Mouse (Mus musculus): ENCODE results near the gene 1700042G07Rik.

The 1700042G07Rik gene

GRCm38 (mm10) chr4:116174466-116175116, 1.4 kb downstream of the 1700042G07Rik start:
- no peak for TF ChIP-seq GATA4 (IDR thresholded peaks at IDR 0.05; ENCODE audit: insufficient replicate concordance, low read length)

- no peak for TF ChIP-seq GATA4 (IDR thresholded peaks at IDR 0.05; ENCODE audit: insufficient replicate concordance, low read length)
These were observed 2.0 kb downstream of the 1700042G07Rik start for GRCm38 (mm10) chr4:116175136-116175535.

DNA sequence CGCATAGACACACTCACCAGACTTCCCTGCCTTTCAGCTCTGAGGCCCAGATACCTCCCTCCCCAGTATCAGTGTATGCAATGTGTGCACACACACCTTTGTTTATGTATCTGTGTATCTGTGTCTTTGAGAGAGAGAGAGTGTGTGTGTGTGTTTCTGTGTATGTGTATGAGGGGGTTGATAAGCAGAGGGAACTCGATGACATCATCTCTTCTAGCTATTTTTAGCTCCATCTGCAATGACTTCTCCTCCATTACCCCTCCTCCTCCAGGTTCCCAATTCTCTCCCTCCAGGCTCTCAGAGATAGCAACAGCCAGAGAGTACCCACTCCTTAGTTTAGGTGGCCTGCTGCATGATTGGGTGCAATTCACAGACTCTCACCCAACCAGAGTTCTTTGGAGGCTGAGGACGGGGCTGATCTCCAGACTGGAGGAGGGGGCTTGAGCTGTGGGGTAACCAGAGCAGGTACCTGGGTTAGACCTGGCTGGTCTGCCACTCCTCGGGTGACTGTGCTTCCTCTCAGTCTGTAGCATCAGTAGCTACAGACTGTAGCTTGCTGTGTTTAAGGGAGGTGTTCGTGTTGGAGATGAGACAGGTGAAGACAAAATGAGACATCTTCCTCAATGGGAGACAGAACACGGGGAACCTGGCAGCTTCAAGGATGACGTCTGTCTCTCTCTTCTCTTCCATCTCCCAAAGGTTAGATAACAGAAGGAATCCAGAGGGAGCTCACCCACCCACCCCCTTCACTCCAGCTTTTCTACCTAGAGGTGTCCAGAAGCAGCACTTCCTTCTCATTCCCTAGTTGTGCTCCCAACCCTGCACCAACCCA, 2.8 kb downstream of the 1700042G07Rik start:
- TF ChIP-seq GATA4 (IDR thresholded peaks at IDR 0.05; ENCODE audit: insufficient replicate concordance, low read length): no peak

DNA sequence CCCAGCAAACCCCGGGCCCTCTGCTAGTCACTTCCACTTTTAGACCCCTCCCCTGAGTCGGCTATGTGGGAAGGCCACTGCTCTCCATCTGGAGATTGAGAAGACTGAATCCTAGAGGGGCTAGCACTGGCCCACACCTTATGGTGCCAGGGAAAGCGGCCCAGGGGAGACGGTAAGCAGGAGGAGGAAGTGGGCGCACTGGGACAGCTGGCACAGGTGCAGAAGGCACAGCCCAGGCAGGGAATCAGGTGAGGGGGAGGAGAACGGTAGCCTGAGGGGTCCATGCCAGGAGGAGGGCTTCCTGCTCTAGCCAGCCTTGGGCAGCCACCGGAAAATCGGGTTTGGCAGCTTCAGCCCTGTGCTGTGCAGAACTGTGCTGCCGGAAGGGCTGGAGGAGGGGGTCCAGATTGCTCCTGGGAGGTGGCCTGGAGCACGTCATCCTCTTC, 3.4 kb downstream of the 1700042G07Rik start:
- no peak for TF ChIP-seq GATA4 (IDR thresholded peaks at IDR 0.05; ENCODE audit: insufficient replicate concordance, low read length)

DNA sequence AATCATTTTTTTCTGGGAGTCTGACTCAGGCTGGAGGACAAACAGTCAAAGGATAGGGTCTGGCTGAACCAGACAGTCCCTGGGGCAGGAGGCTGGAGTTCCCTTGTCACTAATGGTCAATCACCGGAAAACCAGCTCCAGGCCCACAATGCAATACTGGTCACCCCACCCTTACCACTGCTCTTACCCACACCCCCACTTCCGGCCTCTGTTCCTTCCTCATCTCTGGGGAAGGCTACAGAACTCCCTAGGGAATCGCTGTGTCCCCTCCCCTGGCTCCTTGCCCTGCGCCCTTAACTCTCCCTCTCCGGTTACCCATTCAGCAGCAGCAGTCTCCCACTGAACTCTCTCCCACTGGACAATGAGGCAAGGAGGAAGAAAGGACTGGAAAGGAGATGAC, 4.0 kb downstream of the 1700042G07Rik start:
- TF ChIP-seq GATA4 (IDR thresholded peaks at IDR 0.05; ENCODE audit: insufficient replicate concordance, low read length): no peak; the same call in 1 of the 2 replicates

DNA sequence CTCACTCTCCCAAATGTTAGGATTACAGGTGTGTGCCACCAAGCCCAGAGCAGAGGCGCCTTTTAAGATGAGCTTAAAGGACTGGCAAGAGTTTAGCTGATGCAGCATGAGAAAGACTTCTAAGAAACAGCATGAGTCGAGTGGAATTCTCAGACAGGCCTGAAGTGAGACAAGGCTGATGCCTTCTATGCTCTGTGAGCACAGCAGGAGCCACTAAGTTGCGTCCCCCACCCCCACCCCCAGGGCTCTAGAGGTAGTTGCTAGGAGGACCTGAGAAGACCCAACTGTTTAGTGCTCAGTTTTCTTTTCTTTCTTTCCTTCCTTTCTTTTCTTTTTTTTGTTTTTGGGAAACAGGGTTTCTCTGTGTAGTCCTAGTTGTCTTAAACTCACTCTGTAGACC, 8.9 kb downstream of the 1700042G07Rik start:
- TF ChIP-seq GATA4 (IDR thresholded peaks at IDR 0.05; ENCODE audit: insufficient replicate concordance, low read length): no peak

DNA sequence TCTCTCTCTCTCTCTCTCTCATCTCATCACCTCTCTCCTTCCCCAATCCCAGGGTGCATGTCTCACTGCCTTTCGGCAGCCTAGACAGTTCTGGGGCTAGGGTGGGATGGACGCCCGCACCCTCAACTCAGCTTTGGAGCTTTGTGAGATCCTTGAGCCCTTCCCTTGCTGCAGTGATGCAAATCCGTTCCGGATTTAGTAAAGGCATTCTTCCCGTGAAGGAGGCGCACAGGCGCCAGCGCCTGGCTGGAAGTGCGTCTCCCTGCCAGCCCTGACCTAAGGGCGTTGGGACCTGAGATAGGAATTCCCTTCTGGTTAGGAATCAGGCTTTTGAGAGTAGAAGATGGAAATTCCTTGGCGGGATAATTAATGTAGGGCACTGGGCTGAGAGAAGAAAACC, 9.6 kb downstream of the 1700042G07Rik start:
- no peak for TF ChIP-seq GATA4 (IDR thresholded peaks at IDR 0.05; ENCODE audit: insufficient replicate concordance, low read length)

GRCm38 (mm10) chr4:116185083-116185482, 11.9 kb downstream of the 1700042G07Rik start:
- no peak for TF ChIP-seq GATA4 (IDR thresholded peaks at IDR 0.05; ENCODE audit: insufficient replicate concordance, low read length)

DNA sequence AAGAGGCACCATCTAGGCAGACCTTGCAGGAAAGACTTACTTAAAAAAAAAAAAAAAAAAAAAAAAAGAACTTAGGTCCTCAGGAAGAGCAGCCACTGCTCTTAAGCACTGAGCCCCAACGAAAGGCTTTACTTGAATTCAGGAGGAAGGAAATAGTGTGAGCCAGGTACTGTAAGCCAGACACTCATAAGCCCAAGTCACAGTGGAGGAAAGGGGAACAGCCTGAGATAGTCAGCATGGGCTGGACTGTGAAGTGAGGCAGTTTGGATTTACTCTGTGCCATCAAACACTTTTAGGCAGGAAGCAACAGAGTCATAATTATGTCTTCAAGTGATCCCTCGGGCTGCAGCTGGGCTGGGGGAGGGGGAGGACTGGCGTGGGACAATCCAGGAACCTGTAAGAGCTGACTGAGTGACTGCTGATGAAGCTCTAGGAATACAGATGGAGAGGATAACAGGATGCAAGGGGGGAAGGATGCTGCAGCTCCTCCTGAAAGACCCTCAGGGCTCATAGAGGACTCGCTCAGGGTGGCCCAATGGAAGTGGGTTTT, 19.2 kb downstream of the 1700042G07Rik start:
- TF ChIP-seq GATA4 (IDR thresholded peaks at IDR 0.05; ENCODE audit: insufficient replicate concordance, low read length): no peak

DNA sequence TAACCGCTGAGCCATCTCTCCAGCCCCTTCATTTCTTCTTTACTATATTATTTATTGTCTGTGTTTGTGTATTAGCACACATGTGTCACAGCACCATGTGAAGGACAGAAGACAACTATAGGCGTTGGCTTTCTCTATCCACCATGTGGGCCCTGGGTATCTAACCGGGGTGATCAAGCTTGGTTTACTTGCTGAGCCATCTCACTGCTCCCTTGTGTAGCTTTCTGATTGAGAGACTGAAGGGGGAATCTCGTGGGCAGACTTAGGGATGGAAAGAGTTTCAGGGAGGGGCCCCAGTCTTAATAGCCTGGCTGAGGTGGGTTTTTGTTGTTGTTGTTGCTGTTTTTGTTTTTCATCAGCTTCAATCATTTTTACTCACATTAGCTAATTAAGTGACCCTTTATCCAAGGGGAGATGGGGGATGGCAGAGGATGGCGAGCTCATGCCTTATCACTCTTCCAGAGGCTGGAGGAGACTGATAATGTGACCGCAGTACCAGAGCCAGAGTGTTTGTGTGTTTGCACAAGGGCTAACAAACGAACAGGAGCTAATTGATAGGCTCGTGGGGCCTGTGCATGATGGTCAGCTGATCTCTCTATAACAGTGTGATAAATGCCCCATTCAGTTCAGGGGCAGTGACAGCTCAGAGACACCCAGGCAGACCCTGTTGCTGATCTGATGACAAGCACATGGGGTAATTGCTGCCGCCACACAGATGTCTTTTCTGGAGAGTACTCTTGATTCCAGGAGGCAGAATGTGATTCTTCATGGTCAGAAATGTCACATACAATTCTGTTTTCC, 20.6 kb downstream of the 1700042G07Rik start:
- TF ChIP-seq GATA4 (IDR thresholded peaks at IDR 0.05; ENCODE audit: insufficient replicate concordance, low read length): no peak

- no peak for TF ChIP-seq GATA4 (IDR thresholded peaks at IDR 0.05; ENCODE audit: insufficient replicate concordance, low read length)
These were observed 25.2 kb downstream of the 1700042G07Rik start for GRCm38 (mm10) chr4:116198422-116198821.

DNA sequence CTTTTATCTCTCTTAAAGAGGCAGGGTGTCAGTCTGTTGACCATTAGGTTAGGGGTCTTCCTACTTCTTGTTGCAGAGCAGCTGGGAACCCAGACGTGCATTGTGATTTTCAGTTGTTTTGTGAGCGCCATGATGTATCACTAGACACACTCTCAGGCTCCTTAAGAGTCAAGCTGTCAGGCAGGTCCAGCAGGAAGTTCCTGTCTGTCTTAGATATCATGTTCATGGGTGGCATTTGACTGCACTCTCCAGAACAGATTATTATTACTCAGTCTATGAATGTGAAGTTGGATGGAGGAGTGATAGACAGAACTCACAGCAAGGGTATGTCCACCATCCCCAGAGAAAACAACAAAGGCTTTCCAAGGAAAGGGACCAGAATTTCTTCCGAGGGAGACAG, 31.2 kb downstream of the 1700042G07Rik start:
- no peak for TF ChIP-seq GATA4 (IDR thresholded peaks at IDR 0.05; ENCODE audit: insufficient replicate concordance, low read length)

DNA sequence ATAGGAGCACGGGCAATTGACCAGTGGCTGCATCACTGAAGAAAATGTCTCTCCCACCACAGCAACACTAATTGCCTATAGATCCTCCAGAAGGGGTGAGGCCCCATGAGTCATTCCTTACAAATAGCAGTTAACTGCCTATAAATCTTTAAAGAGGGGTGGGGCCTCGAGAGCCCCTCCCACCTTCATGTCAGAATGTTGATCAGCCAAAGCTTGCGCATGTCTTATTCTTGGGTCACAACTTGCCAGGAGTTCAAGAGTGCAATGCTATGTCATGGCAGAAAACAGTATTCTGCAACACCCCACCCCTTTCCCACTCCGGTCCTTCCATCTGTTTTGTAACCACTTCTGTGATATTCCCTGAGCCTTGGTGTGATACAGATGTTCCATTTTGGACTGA, 33.4 kb downstream of the 1700042G07Rik start:
- TF ChIP-seq GATA4 (IDR thresholded peaks at IDR 0.05; ENCODE audit: insufficient replicate concordance, low read length): no peak

DNA sequence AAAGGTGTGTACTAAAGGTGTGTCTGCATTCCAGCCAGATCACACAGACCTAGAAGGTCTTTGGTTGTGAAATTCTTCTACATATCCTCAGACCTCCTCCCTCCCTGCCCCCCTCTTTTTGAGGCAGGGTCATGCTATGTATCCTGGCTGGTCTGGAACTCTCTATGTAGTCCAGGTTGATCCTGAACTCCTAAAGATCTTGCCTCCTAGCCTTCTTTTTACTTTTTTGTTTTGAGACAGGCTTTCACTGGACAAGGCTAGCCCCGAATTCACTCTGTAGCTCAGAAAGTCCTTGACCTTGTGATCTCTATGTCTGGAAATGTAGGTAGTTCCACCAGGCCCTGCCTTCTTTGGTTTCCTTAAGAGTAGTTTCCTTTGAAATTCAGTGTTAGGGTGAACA, 35.7 kb downstream of the 1700042G07Rik start:
- no peak for TF ChIP-seq GATA4 (IDR thresholded peaks at IDR 0.05; ENCODE audit: insufficient replicate concordance, low read length)

- TF ChIP-seq GATA4 (IDR thresholded peaks at IDR 0.05; ENCODE audit: insufficient replicate concordance, low read length): no peak
These were observed 42.9 kb downstream of the 1700042G07Rik start for GRCm38 (mm10) chr4:116215895-116216605.

Data from liver, adult (tissue).